Mouse (Mus musculus) cerebellum, adult 2 months (tissue): ENCODE data around the gene Cideb.

ENCODE experiments used
- CTCF ChIP-seq: fragments of 200-500 bp; IDR thresholded peaks from 2 replicates; pipeline ENCODE4 v1.5.1; 2011; ENCODE audit warnings: low read depth, mild to moderate bottlenecking, control low read depth, low read length, moderate library complexity, borderline replicate concordance; ENCODE audit not compliant: insufficient read depth
- POLR2A ChIP-seq: fragments of 200-500 bp; IDR thresholded peaks from 2 replicates; pipeline ENCODE4 v1.6.1; 2011; ENCODE audit warnings: low read length, control low read depth, borderline replicate concordance; ENCODE audit not compliant: insufficient read depth

GRCm38 (mm10) chr14:55713729-55714122 is 44.5 kb downstream of the Cideb start, which contains the start of gene Tgm1:
- TF ChIP-seq POLR2A: no peak
- TF ChIP-seq CTCF: no peak
